Mouse (Mus musculus) thymus, postnatal 0 days (tissue): ENCODE data around the gene Col17a1. TPM values are rescaled to one million over a fixed set of nuclear protein-coding genes. Genes with fewer than 3 reads are reported as not detected.
A peak's percentile ranks its signal among the peaks of the same experiment; 100 is the strongest.

Experiments used
- DNase-seq: peaks from one replicate; pipeline ENCODE4 v3.0.0-alpha.2; 2015; ENCODE audit warnings: low spot score
- polyA plus RNA-seq: library from polyadenylated mRNA; unstranded; fragments of >200 nt; fragmentation: Nextera tagmentation; extraction: Ambion mirVana; gene quantifications from 2 replicates; pipeline ENCODE4 v1.2.1, GENCODE M21; 2015

The Col17a1 gene
- polyA plus RNA-seq, 1 experiment from 2014 or later = 0.82 TPM

GRCm38 (mm10) chr19:47668399-47668798 lies 23.5 kb downstream of the Col17a1 start:
- no peak for DNase-seq

- no peak for DNase-seq
Observed at GRCm38 (mm10) chr19:47667601-47668000, 24.3 kb downstream of the Col17a1 start.

- no peak for DNase-seq
Observed at GRCm38 (mm10) chr19:47659765-47660408, 32.0 kb downstream of the Col17a1 start.

- peak; percentile 25 for DNase-seq
Observed at GRCm38 (mm10) chr19:47658914-47659535, 32.9 kb downstream of the Col17a1 start.

GRCm38 (mm10) chr19:47654896-47655295 lies 37.0 kb downstream of the Col17a1 start:
- no peak for DNase-seq

- DNase-seq = no peak
Observed at GRCm38 (mm10) chr19:47653173-47653572, 38.7 kb downstream of the Col17a1 start.

- no peak for DNase-seq
Observed at GRCm38 (mm10) chr19:47652255-47652654, 39.6 kb downstream of the Col17a1 start.

GRCm38 (mm10) chr19:47651160-47651480 lies 40.8 kb downstream of the Col17a1 start:
- DNase-seq = no peak

GRCm38 (mm10) chr19:47650366-47651159 lies 41.3 kb downstream of the Col17a1 start:
- DNase-seq = no peak

- no peak for DNase-seq
Observed at GRCm38 (mm10) chr19:47649071-47649470, 42.8 kb downstream of the Col17a1 start.

GRCm38 (mm10) chr19:47646508-47647120 lies 45.3 kb downstream of the Col17a1 start:
- DNase-seq = no peak

GRCm38 (mm10) chr19:47645583-47645982 lies 46.3 kb downstream of the Col17a1 start:
- DNase-seq = no peak

- DNase-seq = no peak
Observed at GRCm38 (mm10) chr19:47643910-47644309, 48.0 kb downstream of the Col17a1 start.

GRCm38 (mm10) chr19:47635380-47635779 lies 56.5 kb downstream of the Col17a1 start:
- no peak for DNase-seq

GRCm38 (mm10) chr19:47631799-47632198 lies 60.1 kb downstream of the Col17a1 start:
- no peak for DNase-seq

GRCm38 (mm10) chr19:47630381-47630780 lies 61.5 kb downstream of the Col17a1 start:
- no peak for DNase-seq

- no peak for DNase-seq
Observed at GRCm38 (mm10) chr19:47629068-47629467, 62.8 kb downstream of the Col17a1 start.

- DNase-seq = no peak
Observed at GRCm38 (mm10) chr19:47627450-47627849, 64.4 kb downstream of the Col17a1 start.

- no peak for DNase-seq
Observed at GRCm38 (mm10) chr19:47624940-47625711, 66.8 kb downstream of the Col17a1 start.

- DNase-seq = no peak
Observed at GRCm38 (mm10) chr19:47621478-47621877, 70.4 kb downstream of the Col17a1 start.

GRCm38 (mm10) chr19:47613442-47613841 lies 78.5 kb downstream of the Col17a1 start:
- no peak for DNase-seq
